Mouse (Mus musculus): ENCODE results near the gene E130114P18Rik.

DNA sequence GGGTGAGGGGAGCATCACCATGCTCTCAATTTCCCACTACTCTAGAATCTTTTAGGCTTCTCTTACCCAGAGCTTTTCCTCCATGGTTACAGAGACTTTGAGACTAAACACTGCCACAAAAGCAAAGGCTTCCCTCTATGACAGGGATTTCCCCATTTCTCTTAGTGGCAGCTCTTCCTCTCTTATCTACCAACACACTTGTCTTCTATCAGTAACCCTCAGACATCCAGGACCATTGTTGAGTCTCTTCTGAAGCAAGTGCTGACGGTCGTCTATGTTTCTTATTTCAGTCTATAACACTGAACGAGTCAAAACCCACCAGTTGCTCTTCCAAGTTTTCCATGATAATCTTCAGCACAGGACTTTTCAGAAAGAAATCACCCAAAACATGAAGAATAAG, 137.5 kb downstream of the E130114P18Rik start:
- TF ChIP-seq FLI1 (IDR thresholded peaks at IDR 0.05; ENCODE audit: low read length) (no peak), GATA1 (IDR thresholded peaks at IDR 0.05; ENCODE audit: borderline replicate concordance, low read length) (no peak)
